Mouse (Mus musculus): Measurements from ENCODE around the gene Med23. TPM values are rescaled to one million over a fixed set of nuclear protein-coding genes. Genes with fewer than 3 reads are reported as not detected.

Gene Med23
- polyA plus RNA-seq, 1 experiment: 14.6 TPM

DNA sequence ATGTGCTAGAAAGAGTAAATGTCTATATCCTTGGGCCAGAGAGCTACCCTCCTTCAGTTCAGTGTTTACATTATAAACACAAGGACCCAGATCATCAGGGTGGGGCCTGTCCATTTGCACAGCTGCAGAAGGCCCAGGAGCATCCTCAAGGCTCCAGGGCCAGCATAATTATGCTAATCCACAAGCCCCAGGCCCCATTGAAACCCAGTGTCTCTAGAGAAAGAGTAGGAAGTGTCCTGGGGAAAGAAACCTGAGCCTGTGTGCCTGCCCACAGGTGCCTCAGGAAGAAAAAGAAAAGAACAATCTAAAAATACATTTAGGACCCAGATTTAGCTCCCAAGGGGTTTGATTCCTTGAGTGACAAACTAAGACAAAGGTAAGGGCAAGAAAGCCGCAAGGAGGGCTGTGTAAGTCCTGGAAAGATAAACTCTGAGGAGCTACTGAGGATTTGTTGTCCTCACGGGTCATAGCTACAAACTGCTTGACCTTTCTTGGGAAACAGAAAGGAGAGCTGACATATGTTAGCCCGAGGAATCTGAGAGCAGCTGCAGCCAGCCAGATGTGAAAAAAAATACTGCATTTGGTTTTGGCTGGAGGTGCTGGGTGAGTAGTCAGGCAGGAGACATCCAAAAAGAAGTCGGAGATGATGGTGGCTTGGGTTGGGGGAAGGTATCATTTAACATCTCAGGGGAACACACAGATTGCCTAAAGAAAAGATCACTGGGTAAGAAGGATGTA lies 35.0 kb upstream of the Med23 start:
- WGBS: 43% methylated on average over 4 of the region's 4 CpGs
- Histone ChIP-seq H3K36me3 (ENCODE audit: control insufficient read depth, insufficient read depth, low read length) (peaks cover 2% of the 10 kb centered on the region; the same call in 1 of the 2 replicates), H3K27ac (ENCODE audit: insufficient read depth, low read depth, low read length) (no peak overlapping the region; the same call in 1 of the 2 replicates), H3K4me3 (ENCODE audit: low read depth, low read length) (peak overlapping the region; percentile 34), H3K4me1 (ENCODE audit: control insufficient read depth, insufficient read depth, insufficient read length, low read length) (peaks cover 2% of the 10 kb centered on the region; the same call in 1 of the 2 replicates), H3K27me3 (ENCODE audit: control insufficient read depth, insufficient read depth, low read length) (no peaks in the 10 kb centered on the region)
- no peak for TF ChIP-seq CTCF (IDR thresholded peaks at IDR 0.05; ENCODE audit: extremely low read depth, insufficient read length, insufficient replicate concordance, low read depth, low read length)
- no peak for TF ChIP-seq POLR2A (IDR thresholded peaks at IDR 0.05; ENCODE audit: low read depth, low read length)

DNA sequence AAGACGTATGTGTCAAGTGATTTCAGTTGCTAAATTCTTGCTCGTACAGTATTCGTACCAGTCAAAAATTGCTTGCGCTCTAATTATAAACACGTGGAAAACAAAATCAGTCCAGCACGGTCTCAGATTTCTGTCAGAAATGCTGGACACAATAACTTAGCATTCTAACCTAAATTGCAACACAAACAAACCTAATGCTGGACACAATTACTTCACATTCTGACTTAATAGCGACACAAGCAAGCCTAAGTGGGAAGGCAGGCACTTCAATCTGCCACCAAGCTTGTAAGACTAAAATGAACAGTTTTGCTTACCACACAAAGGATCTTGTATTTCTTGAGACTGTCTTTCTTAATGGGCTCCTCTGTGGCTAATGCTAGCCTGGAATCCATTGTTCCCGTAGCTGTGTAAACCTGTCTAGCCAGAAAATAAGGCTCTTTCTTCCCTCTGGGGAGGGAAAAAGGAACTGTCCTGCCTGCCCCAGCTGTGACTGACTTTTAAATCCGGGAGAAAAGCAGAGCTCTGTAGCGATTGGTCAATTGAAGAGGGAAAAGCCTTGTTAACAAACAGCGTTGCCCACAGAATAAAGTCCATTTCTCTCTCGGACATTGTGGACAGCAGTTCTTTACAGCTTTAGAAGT lies 34.0 kb upstream of the Med23 start:
- Histone ChIP-seq H3K4me3 (ENCODE audit: low read depth, low read length) (no peak overlapping the region), H3K4me1 (ENCODE audit: control insufficient read depth, insufficient read depth, insufficient read length, low read length) (peaks cover 2% of the 10 kb centered on the region; the same call in 1 of the 2 replicates), H3K27me3 (ENCODE audit: control insufficient read depth, insufficient read depth, low read length) (no peaks in the 10 kb centered on the region), H3K36me3 (ENCODE audit: control insufficient read depth, insufficient read depth, low read length) (peaks cover 2% of the 10 kb centered on the region; the same call in 1 of the 2 replicates), H3K27ac (ENCODE audit: insufficient read depth, low read depth, low read length) (peak overlapping the region; percentile 47; the same call in 1 of the 2 replicates)
- TF ChIP-seq POLR2A (IDR thresholded peaks at IDR 0.05; ENCODE audit: low read depth, low read length) (no peak), CTCF (IDR thresholded peaks at IDR 0.05; ENCODE audit: extremely low read depth, insufficient read length, insufficient replicate concordance, low read depth, low read length) (no peak)
- WGBS: 28% methylated on average over 12 of the region's 12 CpGs

DNA sequence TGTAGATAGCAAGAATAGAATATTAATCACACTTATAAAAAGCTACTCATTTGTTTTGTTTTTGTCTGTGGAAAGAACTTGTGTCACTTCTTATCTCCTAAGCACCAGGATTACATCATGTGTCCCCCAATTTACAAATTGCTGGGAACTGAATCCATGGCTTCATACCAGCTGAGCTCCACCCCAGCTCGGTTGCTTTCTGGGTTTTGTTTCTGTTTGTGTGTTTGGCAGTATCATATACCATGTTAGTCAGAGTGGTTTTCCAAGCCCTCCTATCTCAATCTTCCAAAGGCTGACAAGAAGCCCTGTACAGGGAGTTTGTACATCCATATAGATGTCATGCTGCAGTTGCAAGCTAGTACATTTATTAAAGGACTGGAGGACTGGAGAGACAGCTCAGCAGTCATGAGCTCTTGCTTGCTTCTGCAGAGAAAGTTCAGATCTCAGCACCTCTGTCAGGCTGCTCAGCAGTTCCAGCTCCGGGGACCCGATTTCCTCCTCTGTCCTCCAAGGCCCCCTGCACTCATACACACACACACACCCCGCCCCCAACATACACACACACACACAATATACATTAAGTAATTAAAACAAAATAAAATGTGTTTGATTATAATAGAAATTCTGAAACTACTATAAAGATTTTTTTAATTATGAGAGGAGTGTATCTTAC lies 33.3 kb upstream of the Med23 start:
- H3K27ac ChIP-seq (ENCODE audit: insufficient read depth, low read depth, low read length): peak overlapping the region; percentile 37
- H3K27me3 ChIP-seq (ENCODE audit: control insufficient read depth, insufficient read depth, low read length): no peaks in the 10 kb centered on the region
- no peak for TF ChIP-seq POLR2A (IDR thresholded peaks at IDR 0.05; ENCODE audit: low read depth, low read length)
- no peak for TF ChIP-seq CTCF (IDR thresholded peaks at IDR 0.05; ENCODE audit: extremely low read depth, insufficient read length, insufficient replicate concordance, low read depth, low read length)
- peaks cover 2% of the 10 kb centered on the region; the same call in 1 of the 2 replicates for H3K4me1 ChIP-seq (ENCODE audit: control insufficient read depth, insufficient read depth, insufficient read length, low read length)
- no peak overlapping the region for H3K4me3 ChIP-seq (ENCODE audit: low read depth, low read length)
- peaks cover 2% of the 10 kb centered on the region; the same call in 1 of the 2 replicates for H3K36me3 ChIP-seq (ENCODE audit: control insufficient read depth, insufficient read depth, low read length)
- 51% methylated on average over 4 of the region's 4 CpGs for WGBS

- no peak for TF ChIP-seq POLR2A (IDR thresholded peaks at IDR 0.05; ENCODE audit: low read depth, low read length)
- TF ChIP-seq CTCF (IDR thresholded peaks at IDR 0.05; ENCODE audit: extremely low read depth, insufficient read length, insufficient replicate concordance, low read depth, low read length): no peak
- 87% methylated on average over 4 of the region's 4 CpGs for WGBS
- H3K36me3 ChIP-seq (ENCODE audit: control insufficient read depth, insufficient read depth, low read length): no peaks in the 10 kb centered on the region
Measured at GRCm38 (mm10) chr10:24840795-24841194, 29.0 kb upstream of the Med23 start.

GRCm38 (mm10) chr10:24841998-24842397 lies 27.8 kb upstream of the Med23 start:
- Histone ChIP-seq H3K4me1 (ENCODE audit: control insufficient read depth, insufficient read depth, insufficient read length, low read length) (no peaks in the 10 kb centered on the region), H3K27ac (ENCODE audit: insufficient read depth, low read depth, low read length) (no peak overlapping the region), H3K36me3 (ENCODE audit: control insufficient read depth, insufficient read depth, low read length) (no peaks in the 10 kb centered on the region), H3K27me3 (ENCODE audit: control insufficient read depth, insufficient read depth, low read length) (no peaks in the 10 kb centered on the region), H3K4me3 (ENCODE audit: low read depth, low read length) (no peak overlapping the region)
- WGBS: 41% methylated on average over 2 of the region's 2 CpGs
- no peak for TF ChIP-seq POLR2A (IDR thresholded peaks at IDR 0.05; ENCODE audit: low read depth, low read length)
- no peak for TF ChIP-seq CTCF (IDR thresholded peaks at IDR 0.05; ENCODE audit: extremely low read depth, insufficient read length, insufficient replicate concordance, low read depth, low read length)

More at GRCm38 (mm10) chr10:24840795-24841194, 29.0 kb upstream of the Med23 start:
- H3K27ac ChIP-seq (ENCODE audit: insufficient read depth, low read depth, low read length): no peak overlapping the region
- no peaks in the 10 kb centered on the region for H3K27me3 ChIP-seq (ENCODE audit: control insufficient read depth, insufficient read depth, low read length)
- no peak overlapping the region for H3K4me3 ChIP-seq (ENCODE audit: low read depth, low read length)
- no peaks in the 10 kb centered on the region for H3K4me1 ChIP-seq (ENCODE audit: control insufficient read depth, insufficient read depth, insufficient read length, low read length)

GRCm38 (mm10) chr10:24842676-24843075 lies 27.1 kb upstream of the Med23 start, which contains the start of gene Enpp3:
TSS of gene Enpp3 (minus strand) at chr10:24842823.
- no peaks in the 10 kb centered on the region for H3K4me1 ChIP-seq (ENCODE audit: control insufficient read depth, insufficient read depth, insufficient read length, low read length)
- WGBS: 84% methylated on average over 1 of the region's 1 CpGs
- no peak for TF ChIP-seq POLR2A (IDR thresholded peaks at IDR 0.05; ENCODE audit: low read depth, low read length)
- TF ChIP-seq CTCF (IDR thresholded peaks at IDR 0.05; ENCODE audit: extremely low read depth, insufficient read length, insufficient replicate concordance, low read depth, low read length): no peak
- no peaks in the 10 kb centered on the region for H3K27me3 ChIP-seq (ENCODE audit: control insufficient read depth, insufficient read depth, low read length)
- H3K36me3 ChIP-seq (ENCODE audit: control insufficient read depth, insufficient read depth, low read length): no peaks in the 10 kb centered on the region
- H3K27ac ChIP-seq (ENCODE audit: insufficient read depth, low read depth, low read length): no peak within 1 kb of the TSS
- no peak within 1 kb of the TSS for H3K4me3 ChIP-seq (ENCODE audit: low read depth, low read length)

All from small intestine, adult 2 months (tissue).